Mouse (Mus musculus) hindbrain, embryonic 11.5 days (tissue): ENCODE results near the gene Bahcc1. TPM values are rescaled to one million over a fixed set of nuclear protein-coding genes. Genes with fewer than 3 reads are reported as not detected.
A peak's percentile ranks its signal among the peaks of the same experiment; 100 is the strongest.

Source experiments
- ATAC-seq: fragments of 200-750 bp; cut with Nextera tagmentation; 2 replicates; pipeline ENCODE4 v1.8.0; 2017; ENCODE audit warnings: mild to moderate bottlenecking, moderate TSS enrichment, moderate library complexity; ENCODE audit not compliant: low FRiP score
- DNase-seq: peaks from one replicate; pipeline ENCODE4 v3.0.0-alpha.2; 2015; ENCODE audit warnings: low spot score
- H3K27ac ChIP-seq: fragments of 300-500 bp; sonication (generic); 2 replicates; pipeline ENCODE4 v1.5.1; 2014; ENCODE audit warnings: mild to moderate bottlenecking, low read depth, low read length
- H3K27me3 ChIP-seq: fragments of 300-500 bp; sonication (generic); 2 replicates; pipeline ENCODE4 v1.6.1; 2014; ENCODE audit warnings: mild to moderate bottlenecking, low read length, moderate library complexity, mixed read lengths; ENCODE audit not compliant: control insufficient read depth, insufficient read depth
- H3K36me3 ChIP-seq: fragments of 300-500 bp; sonication (generic); 2 replicates; pipeline ENCODE4 v1.6.1; 2014; ENCODE audit warnings: mild to moderate bottlenecking, low read length, moderate library complexity, mixed read lengths; ENCODE audit not compliant: control insufficient read depth, insufficient read depth
- H3K4me1 ChIP-seq: fragments of 300-500 bp; sonication (generic); replicated peaks from 2 replicates; pipeline ENCODE4 v1.6.1; 2014; ENCODE audit warnings: low read length, mixed read lengths; ENCODE audit not compliant: control insufficient read depth, insufficient read depth
- H3K4me2 ChIP-seq: fragments of 300-500 bp; sonication (generic); replicated peaks from 2 replicates; pipeline ENCODE4 v1.6.1; 2014; ENCODE audit warnings: mild to moderate bottlenecking, low read depth, low read length
- H3K4me3 ChIP-seq: fragments of 300-500 bp; sonication (generic); 2 replicates; pipeline ENCODE4 v1.5.1; 2014; ENCODE audit warnings: low read depth, low read length
- H3K9ac ChIP-seq: fragments of 300-500 bp; sonication (generic); 2 replicates; pipeline ENCODE4 v1.6.1; 2014; ENCODE audit warnings: low read depth, low read length
- H3K9me3 ChIP-seq: fragments of 300-500 bp; sonication (generic); 2 replicates; pipeline ENCODE4 v1.6.1; 2016; ENCODE audit warnings: low read length; ENCODE audit not compliant: control insufficient read depth
- WGBS: fragments of 180-500 bp; shearing (Covaris S2); extraction: QIAGEN DNeasy Blood & Tissue Kit; methylation state at CpG from one replicate; pipeline ENCODE4 v1.1.7; 2014; 5-methylcytosine and 5-hydroxymethylcytosine counted together
- polyA plus RNA-seq: library from polyadenylated mRNA; unstranded; fragments of >200 nt; fragmentation: Nextera tagmentation; extraction: Ambion mirVana; gene quantifications from 2 replicates; pipeline ENCODE4 v1.2.1, GENCODE M21; 2014

The Bahcc1 gene
- polyA plus RNA-seq, 1 experiment from 2014 or later = 23.1 TPM

DNA sequence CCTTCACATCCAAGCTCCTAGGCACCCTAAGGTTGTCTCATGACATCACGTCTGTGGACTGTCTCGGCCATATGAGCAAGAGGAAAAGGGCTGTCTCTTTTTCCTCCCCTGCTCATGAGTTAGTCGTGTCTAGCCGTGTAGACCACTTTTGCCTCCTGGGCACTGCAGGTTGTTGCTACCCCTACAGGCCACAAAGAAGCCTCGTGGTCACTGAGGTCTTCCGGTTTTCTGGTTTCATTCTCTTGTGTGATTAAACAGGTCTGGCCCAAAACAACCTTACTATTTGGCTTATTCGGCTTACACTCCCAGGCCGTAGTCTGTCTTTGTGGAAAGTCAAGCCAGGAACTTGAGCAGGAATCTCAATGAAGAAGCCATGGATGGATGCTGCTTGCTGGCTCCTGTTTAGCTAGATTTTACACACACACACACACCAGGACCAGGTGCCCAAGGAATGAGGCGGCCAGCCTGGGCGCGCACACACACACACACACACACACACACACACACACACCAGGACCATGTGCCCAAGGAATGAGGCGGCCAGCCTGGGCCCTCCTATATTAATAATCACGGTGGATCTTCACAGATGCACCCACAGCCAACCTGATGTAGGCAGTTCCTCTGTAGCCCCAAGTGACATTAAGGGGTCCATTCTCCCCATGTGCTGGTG is 21.0 kb downstream of the Bahcc1 start:
- WGBS = 85% methylated on average over 13 of the region's 13 CpGs
- no peak for DNase-seq
- Histone ChIP-seq H3K9me3 (no peaks in the 10 kb centered on the region), H3K36me3 (no peaks in the 10 kb centered on the region), H3K4me1 (peaks cover 45% of the 10 kb centered on the region), H3K27ac (no peak overlapping the region), H3K27me3 (no peaks in the 10 kb centered on the region), H3K9ac (no peak overlapping the region), H3K4me2 (no peak overlapping the region), H3K4me3 (no peak overlapping the region)
- ATAC-seq = no peak

DNA sequence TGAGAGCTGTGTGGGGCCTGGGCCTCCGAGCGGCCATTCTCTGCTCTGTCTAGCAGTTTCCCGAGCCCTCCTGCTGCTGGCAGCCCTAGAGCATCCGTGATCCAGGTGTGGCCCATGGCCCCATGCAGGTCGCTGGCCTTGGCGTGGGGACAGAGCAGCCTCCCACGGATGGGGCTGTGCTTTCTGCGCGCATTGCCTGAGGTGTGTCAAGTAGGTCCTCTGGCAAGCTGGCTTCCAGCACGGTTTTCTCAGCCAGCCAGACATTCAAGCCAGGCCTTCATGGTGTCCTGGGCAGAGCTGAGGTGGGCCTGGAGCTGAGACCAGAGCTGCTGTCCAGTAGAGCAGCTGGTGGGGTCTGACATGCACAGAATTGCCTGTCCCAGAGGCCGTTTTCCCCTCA is 21.7 kb downstream of the Bahcc1 start:
- Histone ChIP-seq H3K9me3 (no peaks in the 10 kb centered on the region), H3K4me1 (peaks cover 45% of the 10 kb centered on the region), H3K9ac (peak overlapping the region; percentile 19; the same call in 1 of the 2 replicates), H3K27ac (peak overlapping the region; percentile 42; the same call in 1 of the 2 replicates), H3K4me3 (no peak overlapping the region), H3K27me3 (no peaks in the 10 kb centered on the region), H3K36me3 (no peaks in the 10 kb centered on the region), H3K4me2 (0 out of 2 replicates have a peak overlapping the region, but pooled peaks have one; percentile 11)
- 50% methylated on average over 11 of the region's 11 CpGs for WGBS
- ATAC-seq (no peak), DNase-seq (no peak)

DNA sequence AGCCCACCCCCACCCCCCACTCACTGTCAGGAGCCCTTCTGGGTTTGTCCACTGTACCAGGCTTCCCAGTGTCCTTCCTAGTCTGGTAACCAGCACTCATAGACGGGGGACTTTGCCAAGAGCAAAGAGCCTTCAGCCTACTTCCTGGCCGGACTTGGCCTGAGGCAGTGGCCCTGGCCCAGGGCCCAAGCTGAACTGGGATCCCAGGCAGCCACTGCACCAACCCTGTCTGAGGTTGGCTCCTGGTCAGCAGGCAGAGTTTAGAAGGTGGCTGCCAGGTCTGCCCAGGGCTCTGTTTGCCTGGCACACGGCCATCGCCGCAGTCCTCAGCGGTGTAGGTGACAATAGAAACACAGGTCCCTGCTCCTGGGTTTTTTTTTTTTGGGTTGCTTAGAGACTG is 22.3 kb downstream of the Bahcc1 start:
- WGBS = 68% methylated on average over 6 of the region's 6 CpGs
- no peak overlapping the region for H3K4me2 ChIP-seq
- H3K9me3 ChIP-seq = no peaks in the 10 kb centered on the region
- ATAC-seq (no peak), DNase-seq (no peak)
- H3K4me3 ChIP-seq = no peak overlapping the region
- H3K9ac ChIP-seq = no peak overlapping the region
- 0 out of 2 replicates have a peak overlapping the region, but pooled peaks have one; percentile 42 for H3K27ac ChIP-seq
- H3K4me1 ChIP-seq = peaks cover 45% of the 10 kb centered on the region
- no peaks in the 10 kb centered on the region for H3K36me3 ChIP-seq
- no peaks in the 10 kb centered on the region for H3K27me3 ChIP-seq

DNA sequence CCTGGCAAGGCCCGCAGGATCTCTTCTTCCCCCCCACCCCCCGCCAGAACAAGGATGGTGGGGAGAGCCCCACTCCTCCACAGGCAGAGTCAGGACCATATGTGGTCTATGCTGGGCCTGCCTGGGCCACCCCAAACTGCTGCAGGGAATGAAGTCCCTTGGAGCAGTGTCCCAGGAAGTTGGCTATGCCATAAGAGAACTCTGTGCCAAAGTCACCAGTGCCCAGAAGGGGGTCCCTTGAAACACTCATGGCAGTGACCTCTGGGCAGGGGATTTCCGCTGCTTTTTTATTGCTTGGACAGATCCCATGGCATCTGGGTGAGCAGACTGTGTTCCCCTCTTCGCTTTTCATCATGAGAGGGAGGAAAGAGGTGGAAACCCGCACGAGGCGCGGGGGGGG is 22.8 kb downstream of the Bahcc1 start:
- H3K9ac ChIP-seq = no peak overlapping the region
- H3K27ac ChIP-seq = no peak overlapping the region
- H3K4me2 ChIP-seq = no peak overlapping the region
- WGBS = 52% methylated on average over 6 of the region's 8 CpGs
- ATAC-seq = no peak
- no peak for DNase-seq
- peaks cover 45% of the 10 kb centered on the region for H3K4me1 ChIP-seq
- H3K27me3 ChIP-seq = no peaks in the 10 kb centered on the region
- no peaks in the 10 kb centered on the region for H3K9me3 ChIP-seq
- no peak overlapping the region for H3K4me3 ChIP-seq
- no peaks in the 10 kb centered on the region for H3K36me3 ChIP-seq

DNA sequence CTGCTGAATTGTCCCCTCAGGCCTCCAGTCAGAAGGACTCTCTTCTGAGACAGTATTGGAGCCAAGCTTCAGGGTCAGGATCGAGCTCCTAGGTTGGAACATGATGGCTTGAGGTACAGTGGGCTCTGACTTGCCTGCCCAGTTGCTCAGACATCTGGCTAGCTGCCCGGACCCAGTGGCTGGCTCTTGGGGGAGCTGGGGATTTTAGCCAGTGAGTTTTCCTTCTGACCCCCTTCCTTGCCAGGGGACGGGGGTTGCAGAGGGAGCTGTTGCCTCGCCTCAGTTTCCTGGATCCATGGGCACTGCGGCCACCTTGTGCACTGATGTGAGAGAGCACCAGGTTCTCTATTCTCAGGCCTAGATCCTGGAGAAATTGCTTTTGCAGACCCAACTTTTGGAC is 23.4 kb downstream of the Bahcc1 start:
- no peak overlapping the region for H3K27ac ChIP-seq
- WGBS = 71% methylated on average over 5 of the region's 5 CpGs
- H3K4me1 ChIP-seq = peaks cover 45% of the 10 kb centered on the region
- H3K9ac ChIP-seq = no peak overlapping the region
- no peaks in the 10 kb centered on the region for H3K27me3 ChIP-seq
- H3K9me3 ChIP-seq = no peaks in the 10 kb centered on the region
- ATAC-seq (no peak), DNase-seq (no peak)
- no peak overlapping the region for H3K4me3 ChIP-seq
- no peak overlapping the region for H3K4me2 ChIP-seq
- no peaks in the 10 kb centered on the region for H3K36me3 ChIP-seq

DNA sequence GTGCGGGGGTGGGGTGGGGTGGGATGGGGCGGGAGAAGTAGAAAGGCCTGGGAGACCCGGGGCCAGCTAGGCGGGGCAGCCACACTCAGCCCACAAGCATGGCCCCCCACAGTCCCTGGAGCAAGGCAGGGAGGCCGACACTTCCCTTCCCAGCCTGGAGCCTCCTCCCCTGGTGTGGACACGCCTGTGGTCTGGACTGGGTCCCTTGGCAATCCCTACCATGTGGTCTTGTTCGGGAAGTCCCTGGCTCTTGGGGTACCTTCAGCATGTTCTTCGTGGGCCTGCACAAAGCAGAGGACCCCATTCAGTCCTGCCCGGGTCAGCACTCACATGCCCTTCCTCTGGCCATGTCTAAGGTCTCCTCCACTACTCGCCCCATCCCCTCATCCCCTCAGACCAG is 23.8 kb downstream of the Bahcc1 start:
- Histone ChIP-seq H3K27ac (no peak overlapping the region), H3K9ac (no peak overlapping the region; the same call in 1 of the 2 replicates), H3K9me3 (no peaks in the 10 kb centered on the region), H3K36me3 (no peaks in the 10 kb centered on the region), H3K4me1 (peaks cover 44% of the 10 kb centered on the region), H3K4me3 (no peak overlapping the region), H3K4me2 (no peak overlapping the region), H3K27me3 (no peaks in the 10 kb centered on the region)
- WGBS = 65% methylated on average over 10 of the region's 10 CpGs
- DNase-seq (no peak), ATAC-seq (no peak)

DNA sequence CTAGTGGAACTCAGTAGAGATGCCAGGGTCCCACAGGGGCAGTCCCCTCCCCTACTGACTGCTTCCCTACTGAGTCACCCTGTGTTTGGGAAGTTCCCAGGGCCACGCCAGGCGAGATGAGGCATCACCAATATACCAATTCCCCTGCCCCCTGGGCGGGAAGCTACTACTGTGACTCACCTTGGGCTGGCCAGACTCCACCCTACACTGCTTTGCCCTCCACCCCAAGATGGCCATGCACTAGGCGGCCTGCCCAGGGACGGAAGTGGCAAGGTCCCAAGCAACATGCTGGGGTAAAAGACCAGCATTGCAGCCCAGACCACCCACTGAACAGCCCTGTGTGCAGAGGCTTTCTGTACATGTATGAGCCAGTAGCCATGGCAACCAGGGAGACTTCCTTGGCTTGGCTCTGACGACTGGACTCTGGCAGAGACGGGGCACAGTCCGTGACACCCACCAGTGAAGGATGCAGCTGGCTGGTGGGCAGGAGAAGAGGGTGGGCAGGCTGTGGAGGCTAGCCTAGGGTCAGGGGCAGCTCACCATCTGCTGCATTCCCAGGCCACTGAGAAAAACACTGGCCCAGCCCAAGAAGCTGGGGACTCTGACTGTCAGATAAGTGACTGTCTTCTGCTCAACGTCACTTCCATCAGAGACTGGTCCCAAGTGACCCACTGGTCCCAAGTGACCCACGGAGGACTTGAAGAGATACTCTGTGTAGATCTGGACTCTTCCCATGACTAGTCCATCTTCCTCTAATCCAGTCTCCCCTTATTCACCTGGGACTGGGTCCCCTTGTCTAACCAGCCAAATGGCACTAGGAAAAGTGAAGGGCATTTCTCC is 24.5 kb downstream of the Bahcc1 start:
- Histone ChIP-seq H3K4me1 (peaks cover 40% of the 10 kb centered on the region), H3K27me3 (no peaks in the 10 kb centered on the region), H3K9ac (peak overlapping the region; percentile 1; the same call in 1 of the 2 replicates), H3K36me3 (no peaks in the 10 kb centered on the region), H3K9me3 (no peaks in the 10 kb centered on the region), H3K4me3 (no peak overlapping the region), H3K4me2 (no peak overlapping the region), H3K27ac (no peak overlapping the region)
- peak; percentile 52 for DNase-seq
- WGBS = 51% methylated on average over 10 of the region's 10 CpGs
- 0 out of 2 replicates have a peak, but pooled peaks have one; percentile 22 for ATAC-seq

DNA sequence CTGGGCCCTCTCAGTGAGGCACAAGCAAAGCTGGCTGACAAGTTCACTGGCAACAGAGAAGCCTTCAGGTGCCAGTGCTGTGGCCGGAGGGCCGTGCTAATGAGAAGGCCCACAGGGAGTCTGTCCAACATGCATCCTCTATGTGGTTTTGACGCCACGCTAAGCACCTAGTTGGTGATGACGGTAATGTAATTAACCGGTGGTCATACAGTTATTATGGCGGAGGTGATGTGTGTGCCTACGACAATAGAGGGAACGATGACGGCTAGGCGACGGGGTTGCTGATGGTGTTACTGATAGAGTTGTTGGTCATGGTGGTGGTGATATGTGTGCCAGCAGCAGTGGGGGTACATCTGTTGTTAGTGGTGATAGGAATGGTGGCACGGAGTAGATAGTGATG is 25.2 kb downstream of the Bahcc1 start:
- Histone ChIP-seq H3K9me3 (no peaks in the 10 kb centered on the region), H3K4me2 (no peak overlapping the region), H3K27me3 (no peaks in the 10 kb centered on the region), H3K9ac (no peak overlapping the region), H3K4me1 (peaks cover 34% of the 10 kb centered on the region), H3K27ac (no peak overlapping the region), H3K4me3 (no peak overlapping the region), H3K36me3 (no peaks in the 10 kb centered on the region)
- ATAC-seq = no peak
- DNase-seq = no peak
- WGBS = 93% methylated on average over 13 of the region's 13 CpGs
